Mouse (Mus musculus) macrophage (primary cell): Measurements from ENCODE around the gene Bsx. TPM values are rescaled to one million over a fixed set of nuclear protein-coding genes. Genes with fewer than 3 reads are reported as not detected.

ENCODE experiments used
- H3K27ac ChIP-seq: fragments of 350-480 bp; formaldehyde crosslinking; 2 replicates; pipeline ENCODE4 v1.9.0; 2021
- H3K36me3 ChIP-seq: fragments of 350-480 bp; formaldehyde crosslinking; 2 replicates; pipeline ENCODE4 v1.9.0; 2021; ENCODE audit errors: inconsistent target
- H3K4me3 ChIP-seq: fragments of 350-480 bp; formaldehyde crosslinking; 2 replicates; pipeline ENCODE4 v1.9.0; 2021; ENCODE audit errors: inconsistent target
- H3K79me2 ChIP-seq: fragments of 350-480 bp; formaldehyde crosslinking; 2 replicates; pipeline ENCODE4 v1.9.0; 2021; ENCODE audit errors: inconsistent target
- WGBS: methylation state at CpG from one replicate; pipeline ENCODE4 v1.1.7; 2026; ENCODE audit warnings: inconsistent platforms; ENCODE audit not compliant: missing documents; 5-methylcytosine and 5-hydroxymethylcytosine counted together
- polyA plus RNA-seq: library from polyadenylated mRNA; stranded (reverse); fragments of 250-400 nt; gene quantifications from 3 replicates; pipeline ENCODE4 v1.2.4, GENCODE M21; 2018; ENCODE audit warnings: inconsistent platforms
- total RNA-seq, 78 experiments: library from RNA; depleted of rRNA; stranded (reverse); fragments of 250-400 nt; gene quantifications; 1 replicate in 9 of 78; 2 replicates in 24 of 78; 3 replicates in 43 of 78; 4 replicates in 2 of 78; pipeline ENCODE4 v1.2.4; 2018; ENCODE audit warnings: inconsistent platforms in 56 of 78

The Bsx gene
- total RNA-seq (2018; cell fraction: chromatin; rRNA removed) = not detected
- not detected for total RNA-seq (2018; cell fraction: cytosol; rRNA removed)
- not detected for total RNA-seq (2018; cell fraction: nucleus; rRNA removed)
- polyA plus RNA-seq = not detected in 3 replicates

DNA sequence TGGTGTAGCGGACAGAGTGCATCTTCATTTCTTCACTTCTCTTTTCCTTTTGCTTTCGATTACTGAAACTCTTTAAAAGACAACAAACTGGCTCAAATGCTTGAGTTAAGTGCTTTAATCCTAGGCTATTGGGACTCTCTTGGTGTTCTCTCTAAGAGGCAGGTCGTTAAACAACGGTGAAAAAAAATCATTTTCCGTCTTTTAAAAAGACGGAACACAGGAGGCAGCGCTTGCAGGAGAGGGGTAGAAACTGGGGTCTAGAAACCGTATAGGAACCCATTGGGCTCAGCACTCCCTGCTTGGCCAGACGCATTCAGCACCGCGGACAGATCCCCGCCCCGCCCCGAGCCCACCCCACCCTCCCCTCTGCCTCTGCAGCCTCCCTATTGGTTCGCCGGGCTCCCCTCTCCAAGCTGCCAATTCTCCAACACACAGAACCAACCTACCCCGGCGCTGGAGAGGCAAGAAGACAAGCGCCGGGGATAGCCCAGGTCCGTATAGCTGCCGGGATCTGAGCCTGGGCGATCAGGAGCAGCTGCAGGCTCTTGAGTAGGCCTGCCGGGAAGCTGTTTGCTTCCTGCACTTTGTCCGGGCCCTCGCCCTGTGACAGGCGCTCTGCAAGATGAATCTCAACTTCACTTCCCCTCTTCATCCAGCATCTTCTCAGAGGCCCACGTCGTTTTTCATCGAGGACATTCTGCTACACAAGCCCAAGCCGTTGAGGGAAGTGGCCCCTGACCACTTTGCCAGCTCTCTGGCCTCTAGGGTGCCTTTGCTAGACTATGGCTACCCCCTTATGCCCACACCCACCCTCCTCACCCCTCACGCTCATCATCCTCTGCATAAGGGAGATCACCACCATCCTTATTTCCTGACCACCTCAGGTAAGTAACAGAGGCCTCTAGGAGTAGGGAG, at the start of gene Bsx:
Bsx (plus strand) TSS at position 572 of the 915 bp plus-strand sequence.
- H3K4me3 ChIP-seq = no peak within 1 kb of the TSS
- no peak within 1 kb of the TSS for H3K27ac ChIP-seq
- no peaks in the 10 kb centered on the region for H3K79me2 ChIP-seq
- H3K36me3 ChIP-seq = no peaks in the 10 kb centered on the region
- WGBS = 6% methylated on average over 32 of the region's 32 CpGs

DNA sequence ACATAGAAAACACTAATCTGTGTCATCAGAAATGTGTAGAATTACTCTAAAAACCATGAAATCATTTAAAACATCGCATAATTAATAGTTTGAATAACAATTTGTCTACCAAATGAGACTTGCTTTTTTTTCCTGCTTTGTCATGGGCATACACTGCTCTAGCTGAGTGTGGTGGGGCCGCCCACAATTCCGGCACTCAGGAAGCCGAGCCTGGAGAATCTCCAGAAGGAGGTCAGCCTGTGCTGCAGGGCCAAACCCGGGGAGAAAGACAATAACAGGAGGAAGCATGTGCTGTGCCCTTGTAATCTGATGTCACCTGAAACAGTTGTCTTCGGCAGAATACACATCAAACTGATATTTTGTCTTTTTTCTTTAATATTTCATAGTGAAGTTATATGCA, 48.3 kb upstream of the Bsx start:
- Histone ChIP-seq H3K79me2 (no peaks in the 10 kb centered on the region), H3K27ac (no peak overlapping the region)
- WGBS = 73% methylated on average over 6 of the region's 6 CpGs

DNA sequence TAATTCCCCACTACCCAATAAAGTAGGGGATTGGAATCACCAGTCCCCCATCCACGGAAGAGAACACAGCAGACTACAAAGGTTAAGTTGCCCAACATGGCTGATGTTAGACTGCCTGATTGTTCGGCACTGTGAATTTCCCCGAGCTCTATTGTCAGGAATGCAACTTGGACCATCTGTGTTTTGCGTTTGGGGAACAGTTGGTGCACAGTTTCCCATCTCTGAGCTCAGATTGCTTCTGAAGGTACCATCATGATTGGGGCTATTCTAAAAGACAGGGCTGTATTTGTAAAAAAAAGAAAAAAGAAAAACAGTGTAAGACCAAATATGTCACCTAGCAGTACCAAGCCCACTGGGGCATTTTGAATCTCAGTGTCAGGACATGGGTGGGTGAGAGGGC, 46.6 kb upstream of the Bsx start:
- Histone ChIP-seq H3K4me3 (no peak overlapping the region), H3K36me3 (no peaks in the 10 kb centered on the region), H3K27ac (no peak overlapping the region), H3K79me2 (no peaks in the 10 kb centered on the region)
- 95% methylated on average over 4 of the region's 4 CpGs for WGBS

More for the DNA sequence above, 48.3 kb upstream of the Bsx start:
- Histone ChIP-seq H3K4me3 (no peak overlapping the region), H3K36me3 (no peaks in the 10 kb centered on the region)

DNA sequence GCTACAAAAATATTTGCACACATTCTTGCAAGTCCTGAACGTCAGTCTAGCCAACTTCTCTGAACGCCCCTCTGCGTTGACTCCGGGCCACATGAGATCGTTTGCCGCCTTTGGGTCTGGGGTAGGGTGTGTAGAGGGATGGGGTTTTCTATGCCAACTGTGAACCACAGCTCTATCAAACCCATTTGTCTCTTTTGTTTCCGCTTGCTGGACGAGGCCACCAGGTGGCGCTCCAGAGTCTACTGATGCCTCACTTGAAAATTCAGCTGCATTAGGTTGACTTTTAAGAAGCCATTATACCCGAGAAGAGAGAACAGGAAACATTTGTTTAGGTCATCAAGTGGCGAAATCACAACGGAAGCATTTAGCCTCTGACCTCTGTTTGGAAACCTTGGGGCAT, 39.4 kb upstream of the Bsx start:
- H3K36me3 ChIP-seq = no peaks in the 10 kb centered on the region
- H3K27ac ChIP-seq = peak overlapping the region; percentile 21; the same call in 1 of the 2 replicates
- H3K79me2 ChIP-seq = no peaks in the 10 kb centered on the region
- 6% methylated on average over 12 of the region's 12 CpGs for WGBS
- H3K4me3 ChIP-seq = no peak overlapping the region

DNA sequence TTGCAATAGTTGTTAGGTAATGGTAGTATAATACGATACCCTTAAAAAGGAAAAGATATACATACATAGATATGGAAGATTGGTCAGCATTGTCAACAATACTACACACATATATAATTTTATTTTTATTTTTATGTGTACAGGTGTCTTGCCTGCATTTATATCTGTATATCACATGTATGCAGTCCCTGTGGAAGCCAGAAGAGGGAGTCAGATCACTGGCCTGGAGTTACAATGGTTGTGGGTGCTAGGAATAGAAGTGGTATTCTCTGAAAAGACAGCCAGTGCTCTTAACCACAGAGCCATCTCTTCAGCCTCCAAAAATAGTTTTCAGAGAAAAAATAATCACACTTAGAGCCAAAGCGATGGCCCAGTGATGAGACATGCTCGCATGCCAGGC, 37.2 kb upstream of the Bsx start:
- Histone ChIP-seq H3K27ac (no peak overlapping the region), H3K4me3 (no peak overlapping the region), H3K79me2 (no peaks in the 10 kb centered on the region), H3K36me3 (no peaks in the 10 kb centered on the region)
- 95% methylated on average over 3 of the region's 3 CpGs for WGBS

DNA sequence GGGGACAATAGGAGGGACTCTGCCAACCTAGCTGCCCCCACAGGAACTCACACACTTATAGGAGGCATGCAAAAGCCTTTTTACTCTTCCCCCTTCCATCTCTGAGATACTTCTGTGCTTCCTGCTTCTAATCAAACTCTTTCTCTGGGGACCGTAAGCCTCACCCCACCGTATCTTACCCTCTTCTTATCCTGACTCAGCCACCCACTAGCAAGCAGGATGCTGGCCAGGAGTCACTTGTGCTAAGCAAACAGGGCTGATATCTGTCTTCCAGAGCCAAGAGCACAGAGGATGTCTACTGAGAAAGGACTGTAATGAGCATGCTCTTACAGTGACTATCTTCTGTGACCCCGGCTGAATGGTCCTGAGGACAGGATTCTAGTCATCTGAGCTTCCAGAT, 34.3 kb upstream of the Bsx start:
- Histone ChIP-seq H3K27ac (no peak overlapping the region), H3K4me3 (no peak overlapping the region), H3K36me3 (no peaks in the 10 kb centered on the region), H3K79me2 (no peaks in the 10 kb centered on the region)
- WGBS = 80% methylated on average over 1 of the region's 3 CpGs

DNA sequence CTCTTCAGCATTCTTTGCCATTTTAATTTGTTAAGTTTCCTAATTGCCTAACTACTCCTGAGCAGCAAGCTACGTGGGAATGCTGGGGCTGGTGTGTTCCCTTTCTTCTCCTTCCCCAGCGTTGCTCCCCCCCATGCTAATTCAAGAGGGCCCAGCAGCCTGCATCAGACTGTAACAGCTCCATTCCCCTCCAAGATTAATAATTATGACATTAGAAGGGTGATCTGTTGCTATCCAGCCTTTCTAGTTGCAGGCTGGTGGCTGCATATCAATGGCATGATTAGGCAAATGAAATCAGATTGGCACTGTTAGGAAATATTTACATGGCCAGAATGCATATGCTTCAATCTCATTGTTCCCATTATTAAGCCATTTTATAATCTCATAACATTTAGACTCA, 22.4 kb upstream of the Bsx start:
- Histone ChIP-seq H3K27ac (no peak overlapping the region), H3K79me2 (no peaks in the 10 kb centered on the region), H3K4me3 (no peak overlapping the region), H3K36me3 (no peaks in the 10 kb centered on the region)
- WGBS = 60% methylated on average over 2 of the region's 2 CpGs

DNA sequence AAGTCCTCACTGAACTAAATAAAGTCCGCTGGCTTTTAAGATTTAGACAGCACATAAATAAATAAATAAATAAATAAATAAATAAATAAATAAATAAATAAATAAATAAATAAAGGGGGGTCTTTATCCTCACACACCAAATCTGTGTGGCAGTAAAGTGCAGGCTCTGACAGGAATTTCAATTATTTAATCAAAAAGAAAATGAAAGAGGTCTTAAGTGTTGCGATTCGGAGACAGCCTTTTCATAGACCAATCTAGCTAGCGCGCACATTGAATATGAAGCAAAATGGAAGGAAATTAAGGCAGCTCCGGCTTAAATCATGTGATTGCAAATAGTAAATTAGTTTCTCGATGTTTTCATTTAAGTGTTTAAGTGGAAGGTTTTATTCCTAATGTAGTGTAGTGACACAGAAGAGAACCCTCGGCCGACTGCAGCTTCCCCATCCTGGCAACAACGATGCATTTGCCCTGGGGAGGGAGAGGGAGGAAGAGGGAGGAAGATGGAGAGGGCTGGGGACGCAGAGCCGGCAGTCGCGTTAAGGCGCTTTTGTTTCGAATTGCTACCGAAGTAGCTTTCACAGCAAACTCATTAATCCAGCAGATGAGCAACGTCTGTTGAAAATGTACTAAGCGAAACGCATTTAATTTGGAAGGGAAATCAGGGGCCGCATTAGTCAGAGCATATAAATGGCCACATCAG, 15.3 kb upstream of the Bsx start:
- H3K79me2 ChIP-seq = no peaks in the 10 kb centered on the region
- no peaks in the 10 kb centered on the region for H3K36me3 ChIP-seq
- H3K4me3 ChIP-seq = peak overlapping the region; percentile 17; the same call in 1 of the 2 replicates
- H3K27ac ChIP-seq = no peak overlapping the region
- 13% methylated on average over 21 of the region's 21 CpGs for WGBS

DNA sequence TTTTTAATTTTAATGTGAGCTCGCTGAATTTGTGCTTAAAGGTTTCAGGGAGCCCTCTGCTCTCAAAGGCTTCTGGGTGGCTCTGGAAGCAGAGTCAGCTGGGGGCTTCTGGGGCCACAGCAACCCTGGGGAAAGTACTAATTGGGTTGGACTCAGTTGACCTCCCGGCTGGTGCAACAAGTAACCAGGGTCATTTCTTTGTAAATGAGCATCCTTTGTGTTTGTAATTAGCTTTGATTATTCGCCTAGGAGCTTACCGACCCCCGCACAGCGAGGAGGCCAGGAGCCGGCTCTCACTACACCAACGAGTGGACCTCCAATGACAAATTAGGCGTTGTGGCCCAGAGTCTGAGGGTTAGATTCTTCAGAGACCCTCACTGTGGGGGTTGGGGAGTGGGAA, 14.7 kb upstream of the Bsx start:
- H3K4me3 ChIP-seq = no peak overlapping the region
- WGBS = 51% methylated on average over 9 of the region's 9 CpGs
- no peak overlapping the region for H3K27ac ChIP-seq
- no peaks in the 10 kb centered on the region for H3K36me3 ChIP-seq
- H3K79me2 ChIP-seq = no peaks in the 10 kb centered on the region

DNA sequence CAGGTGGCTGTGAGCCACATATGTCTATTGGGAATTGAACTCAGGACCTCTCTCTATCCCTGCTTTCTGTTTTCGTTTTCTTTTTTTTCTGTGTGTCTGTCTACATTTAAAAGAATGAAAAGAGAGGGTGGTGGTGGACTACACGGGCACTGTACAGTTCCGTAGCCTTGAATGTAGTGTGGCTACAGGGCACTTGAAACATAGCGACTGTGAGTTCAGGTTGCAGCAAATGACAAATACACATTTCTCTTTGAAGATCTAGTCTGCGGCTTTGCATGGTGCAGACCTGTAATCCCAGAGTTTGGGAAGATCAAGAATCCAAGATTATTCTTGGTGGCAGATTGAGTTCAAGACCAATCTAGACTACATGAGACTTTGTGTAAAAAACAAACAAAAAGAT, 3.6 kb upstream of the Bsx start:
- H3K79me2 ChIP-seq = no peaks in the 10 kb centered on the region
- no peak overlapping the region for H3K27ac ChIP-seq
- no peaks in the 10 kb centered on the region for H3K36me3 ChIP-seq
- H3K4me3 ChIP-seq = no peak overlapping the region
- WGBS = 84% methylated on average over 5 of the region's 5 CpGs

DNA sequence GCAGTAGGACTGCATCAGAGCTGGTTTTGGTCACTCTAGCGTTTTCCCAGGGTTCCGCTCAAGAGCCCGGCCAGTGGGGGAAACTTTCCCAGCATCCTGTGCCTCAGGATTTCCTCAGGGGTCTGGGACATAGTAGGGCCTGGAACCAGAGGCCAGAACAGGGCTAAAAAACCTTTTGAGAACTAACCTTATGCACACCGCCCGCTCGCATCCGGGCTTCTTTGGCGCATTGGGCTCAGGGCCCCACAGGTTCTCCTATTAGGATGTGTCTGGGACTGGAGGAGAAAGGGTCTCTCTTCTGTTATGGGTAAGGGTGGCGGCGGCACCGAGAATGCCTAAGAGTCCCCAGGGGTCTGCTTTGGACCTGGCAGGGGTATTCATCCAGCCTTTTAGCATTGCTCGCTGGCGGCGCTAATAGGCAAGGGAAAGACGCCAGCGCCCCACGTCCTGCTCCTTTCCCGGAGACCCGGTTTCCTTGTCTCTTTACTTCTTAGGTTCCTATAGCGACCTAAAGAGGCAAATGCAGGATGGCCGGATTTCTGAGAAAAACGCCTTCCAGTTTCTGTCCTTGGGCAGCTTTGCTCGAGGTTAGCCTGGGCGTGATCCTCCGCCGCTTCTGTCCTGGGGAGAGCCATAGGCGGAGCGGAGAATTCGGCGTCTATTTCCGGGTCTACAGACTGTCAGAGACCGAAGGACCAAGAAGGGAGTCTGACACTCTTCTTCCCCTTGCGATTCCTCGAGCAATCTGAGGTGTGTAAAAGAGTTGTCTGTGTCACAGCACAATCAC, 2.4 kb upstream of the Bsx start:
- WGBS = 7% methylated on average over 34 of the region's 34 CpGs
- no peaks in the 10 kb centered on the region for H3K79me2 ChIP-seq
- no peak overlapping the region for H3K27ac ChIP-seq
- H3K36me3 ChIP-seq = no peaks in the 10 kb centered on the region
- H3K4me3 ChIP-seq = peak overlapping the region; percentile 19

DNA sequence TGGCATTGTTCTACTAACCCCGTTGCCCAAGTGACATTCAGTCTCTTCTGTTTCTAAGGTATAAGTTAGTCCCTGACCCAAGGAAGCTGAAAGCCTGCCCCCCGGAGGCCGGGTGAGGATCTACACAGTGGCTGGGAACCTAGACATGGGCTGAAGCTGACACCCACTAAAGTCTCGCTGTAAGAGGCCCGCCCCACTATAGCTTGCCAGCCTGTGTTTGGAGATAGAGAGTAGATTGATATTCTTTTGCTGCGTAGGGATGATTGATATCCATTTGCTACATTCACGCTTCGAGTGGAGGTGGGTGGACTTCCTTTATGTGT, 1.8 kb upstream of the Bsx start:
- Histone ChIP-seq H3K79me2 (no peaks in the 10 kb centered on the region), H3K4me3 (peak overlapping the region; percentile 19; the same call in 1 of the 2 replicates), H3K36me3 (no peaks in the 10 kb centered on the region), H3K27ac (no peak overlapping the region)
- 14% methylated on average over 8 of the region's 8 CpGs for WGBS

DNA sequence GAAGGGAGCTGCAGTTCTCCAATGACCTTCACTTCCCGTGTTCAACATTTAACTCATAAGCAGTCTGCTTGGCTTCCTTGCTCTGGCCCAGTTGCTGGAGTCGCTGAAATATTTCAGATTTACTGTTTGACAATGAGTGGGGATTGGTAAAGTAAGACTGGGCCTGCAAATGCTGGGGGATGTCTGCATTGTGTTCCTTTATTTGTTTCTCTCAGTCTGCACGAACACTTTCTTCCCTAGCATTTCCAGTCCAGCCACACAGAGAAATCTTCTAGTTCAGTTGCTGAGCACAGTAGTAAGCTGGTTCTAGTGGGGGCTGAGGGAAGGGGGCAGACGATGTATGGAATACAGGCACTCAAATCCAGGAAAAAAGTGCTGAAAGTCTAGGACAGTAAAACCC, 1.0 kb downstream of the Bsx start:
- Histone ChIP-seq H3K36me3 (no peaks in the 10 kb centered on the region), H3K79me2 (no peaks in the 10 kb centered on the region), H3K4me3 (no peak overlapping the region), H3K27ac (no peak overlapping the region)
- WGBS = 5% methylated on average over 4 of the region's 4 CpGs

DNA sequence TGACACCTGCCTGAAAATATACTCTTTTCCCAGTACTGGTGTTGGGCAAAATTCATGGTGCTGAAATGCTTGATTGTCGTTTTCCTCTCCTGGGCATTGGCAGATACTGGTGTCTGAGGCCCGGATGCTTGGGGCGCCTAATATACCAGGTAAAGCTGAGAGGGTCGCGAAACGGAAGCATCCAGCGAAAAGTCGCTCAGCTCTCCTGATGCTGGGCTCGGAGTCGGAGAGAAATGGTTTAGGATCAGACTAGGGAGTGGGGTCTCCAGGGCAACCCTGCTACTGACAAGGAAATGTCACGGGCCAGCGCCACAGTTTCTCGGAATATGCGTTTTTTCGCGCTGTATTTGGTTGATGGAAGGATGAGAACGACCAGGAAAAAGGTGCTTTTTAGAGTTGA, 1.5 kb downstream of the Bsx start:
- Histone ChIP-seq H3K27ac (no peak overlapping the region), H3K36me3 (no peaks in the 10 kb centered on the region), H3K79me2 (no peaks in the 10 kb centered on the region), H3K4me3 (no peak overlapping the region)
- 9% methylated on average over 17 of the region's 17 CpGs for WGBS
